Mouse (Mus musculus): ENCODE data around the gene Trit1. TPM values are rescaled to one million over a fixed set of nuclear protein-coding genes. Genes with fewer than 3 reads are reported as not detected.
"Not testable (repeated sequence)": the region's sequence is repeated elsewhere in the genome, so short reads cannot be mapped to it uniquely, and the experiment has no call there.

The Trit1 gene
- polyA plus RNA-seq, 2 experiments from 2014 or later, result 16.5 to 17.2 TPM

GRCm38 (mm10) chr4:122998537-122999262, 17.7 kb upstream of the Trit1 start:
- no peak for ATAC-seq

DNA sequence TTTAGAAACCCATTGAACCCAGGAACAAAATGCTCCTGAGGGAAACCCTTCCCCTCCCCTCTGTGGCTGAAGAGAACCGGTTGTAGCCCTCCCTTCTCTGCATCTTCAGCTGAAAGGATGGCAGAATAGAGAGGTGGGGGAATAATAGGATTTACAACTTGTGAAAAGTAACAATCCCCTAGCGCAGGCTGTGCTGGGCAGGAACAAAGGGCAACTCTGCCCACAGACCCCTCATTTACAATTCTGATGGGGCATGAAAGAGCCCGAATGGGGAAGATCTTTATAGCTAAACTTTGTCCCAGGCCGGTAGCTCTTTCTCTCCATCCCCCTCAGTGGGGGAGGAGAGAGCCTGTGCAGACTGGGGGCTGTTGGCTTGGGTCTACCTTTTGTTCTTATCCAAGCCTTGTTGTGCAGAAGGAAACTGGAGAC, 17.1 kb upstream of the Trit1 start:
- ATAC-seq, result no peak

- ATAC-seq, result no peak
Observed at GRCm38 (mm10) chr4:123000130-123000529, 16.3 kb upstream of the Trit1 start.

- no peak for ATAC-seq
Observed at GRCm38 (mm10) chr4:123000617-123001342, 15.6 kb upstream of the Trit1 start.

DNA sequence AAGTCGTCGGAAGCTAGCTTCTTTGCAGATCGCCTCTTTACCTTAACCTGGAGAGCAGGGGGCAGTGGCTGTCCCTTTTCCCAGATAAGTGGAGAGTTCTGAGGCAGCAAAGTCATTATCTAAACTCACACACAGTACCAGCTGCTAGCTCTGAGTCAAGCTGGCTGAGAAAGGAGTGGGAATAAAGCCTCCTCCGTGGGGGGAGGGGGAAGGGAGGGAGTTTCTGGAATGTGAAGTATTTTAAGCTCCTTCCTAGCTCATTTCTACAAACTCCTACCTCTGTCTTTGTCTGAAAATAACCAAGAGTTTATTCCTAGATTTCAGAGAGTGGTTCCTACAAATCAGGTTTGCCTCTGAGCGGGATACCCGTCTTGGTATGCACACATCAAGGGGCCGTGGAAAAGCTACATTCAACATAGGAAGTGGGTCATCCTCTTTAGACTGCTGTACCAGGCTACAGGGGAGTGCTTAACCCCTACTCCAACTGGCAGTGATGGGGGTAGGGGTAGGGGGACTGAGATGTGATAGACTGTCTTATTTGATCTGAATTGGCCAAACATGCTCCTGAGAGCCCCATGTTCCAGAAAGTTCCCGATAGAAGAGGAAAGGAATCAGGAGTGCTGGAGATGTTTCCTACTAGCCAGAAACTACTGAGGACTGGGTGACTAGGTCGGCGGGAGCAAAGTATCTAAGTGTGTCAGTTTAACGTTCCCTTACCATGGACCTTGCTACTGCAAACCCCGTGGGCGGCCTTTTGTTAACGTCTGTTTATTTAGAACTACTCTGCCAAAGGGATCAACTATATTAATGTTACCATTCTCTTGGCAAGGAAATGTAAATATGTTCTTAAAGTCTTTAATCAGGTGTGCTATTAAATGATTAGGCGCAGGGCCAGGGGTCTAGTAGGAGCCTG, 11.1 kb upstream of the Trit1 start:
- no peak for ATAC-seq

GRCm38 (mm10) chr4:123012501-123012900, 3.9 kb upstream of the Trit1 start:
- not testable (repeated sequence) for ATAC-seq

DNA sequence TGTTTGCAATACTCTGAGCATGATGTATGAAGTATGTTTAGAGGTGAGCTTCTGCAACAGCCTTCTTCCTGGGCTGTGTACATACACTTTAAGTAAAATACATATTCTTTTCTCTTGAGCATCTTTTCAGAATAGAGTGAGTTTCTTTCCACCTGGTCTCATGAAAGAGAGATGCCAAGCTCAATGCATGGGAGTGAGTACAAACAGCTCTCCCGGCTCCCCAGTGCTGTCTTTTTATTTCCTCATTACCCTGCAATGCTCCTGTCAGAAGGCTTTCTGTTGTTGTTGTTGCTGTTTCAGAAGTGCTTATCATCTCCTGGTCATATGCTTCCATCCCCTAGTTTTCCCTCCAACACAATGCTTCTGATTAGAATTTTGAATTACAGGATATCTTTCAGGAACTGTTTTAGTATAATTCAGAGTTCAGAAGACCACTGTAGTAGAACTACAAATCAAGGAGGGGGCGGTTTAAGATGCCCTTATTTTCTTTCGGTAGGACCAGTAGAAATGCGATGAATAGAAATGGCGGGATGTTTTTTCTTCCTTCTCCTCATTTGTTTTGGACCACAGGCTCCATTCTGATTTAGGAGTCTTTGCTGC, 3.0 kb upstream of the Trit1 start:
- ATAC-seq, result no peak

GRCm38 (mm10) chr4:123013949-123014406, 2.4 kb upstream of the Trit1 start:
- no peak for ATAC-seq

GRCm38 (mm10) chr4:123014501-123015282, 1.7 kb upstream of the Trit1 start:
- no peak for ATAC-seq

DNA sequence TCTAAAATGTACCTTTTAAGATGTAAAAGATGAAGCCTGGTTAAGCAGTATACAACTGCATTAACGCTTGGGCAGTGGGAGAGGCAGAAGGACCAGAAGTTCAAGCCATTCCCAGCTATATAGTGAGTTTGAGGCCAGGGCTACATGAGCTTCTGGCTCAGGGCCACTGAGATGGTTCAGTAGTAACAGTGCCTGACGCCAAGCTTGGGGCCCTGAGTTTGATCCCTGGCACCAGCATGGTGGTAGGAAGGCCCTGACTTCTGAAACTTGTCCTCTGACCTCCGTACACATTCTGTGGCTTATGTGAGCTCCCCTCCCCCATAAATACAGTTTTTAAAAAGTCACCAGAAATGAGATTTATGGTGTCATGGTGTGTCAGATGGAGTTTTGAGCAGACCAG, 5.2 kb downstream of the Trit1 start:
- ATAC-seq, result no peak

GRCm38 (mm10) chr4:123022896-123023295, 6.5 kb downstream of the Trit1 start:
- no peak for ATAC-seq

DNA sequence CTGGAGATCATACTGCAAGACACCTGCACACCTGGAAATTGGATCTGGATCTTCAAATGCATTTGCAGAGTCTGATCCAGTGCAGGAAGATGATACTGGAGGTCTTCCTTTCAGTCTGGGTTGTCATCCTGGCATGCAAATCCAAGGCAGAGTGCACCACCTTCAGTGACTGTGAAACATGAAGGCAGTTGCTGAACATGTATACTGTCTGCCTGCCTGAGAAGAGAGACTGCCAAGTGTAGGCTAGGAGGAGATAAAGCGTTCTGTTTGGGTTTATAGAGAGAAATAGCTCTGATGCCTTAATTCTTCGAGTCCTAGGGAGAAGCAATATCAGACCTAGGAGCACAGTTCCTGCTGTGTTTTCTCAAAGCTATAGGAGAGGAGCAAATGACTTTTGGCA, 9.0 kb downstream of the Trit1 start:
- ATAC-seq, result no peak

- ATAC-seq, result no peak
Observed at GRCm38 (mm10) chr4:123026161-123026560, 9.8 kb downstream of the Trit1 start.

- no peak for ATAC-seq
Observed at GRCm38 (mm10) chr4:123026597-123026996, 10.2 kb downstream of the Trit1 start.

DNA sequence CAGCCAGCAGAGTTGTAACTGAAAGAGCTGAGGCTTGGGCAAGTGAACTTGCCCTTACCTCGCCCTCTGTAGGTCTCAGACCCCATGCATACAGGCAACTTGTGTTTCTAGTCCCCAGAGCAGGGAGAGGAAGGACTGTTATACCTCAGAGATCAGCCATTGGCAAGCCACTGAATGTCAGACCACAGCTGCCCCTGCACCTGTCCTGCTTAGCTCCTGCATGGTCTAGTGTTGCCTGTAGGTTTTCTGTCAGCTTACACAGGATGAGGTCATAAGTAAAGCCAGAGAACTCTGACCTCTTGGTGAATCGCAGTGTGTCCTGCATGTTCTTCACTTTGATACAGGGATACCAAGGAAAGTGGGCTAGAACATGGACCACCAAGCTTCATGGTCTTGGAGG, 18.4 kb downstream of the Trit1 start:
- ATAC-seq, result no peak

GRCm38 (mm10) chr4:123035636-123036035, 19.2 kb downstream of the Trit1 start:
- ATAC-seq, result no peak

GRCm38 (mm10) chr4:123036710-123037109, 20.3 kb downstream of the Trit1 start:
- ATAC-seq, result no peak

GRCm38 (mm10) chr4:123041131-123041530, 24.7 kb downstream of the Trit1 start:
- ATAC-seq, result no peak

DNA sequence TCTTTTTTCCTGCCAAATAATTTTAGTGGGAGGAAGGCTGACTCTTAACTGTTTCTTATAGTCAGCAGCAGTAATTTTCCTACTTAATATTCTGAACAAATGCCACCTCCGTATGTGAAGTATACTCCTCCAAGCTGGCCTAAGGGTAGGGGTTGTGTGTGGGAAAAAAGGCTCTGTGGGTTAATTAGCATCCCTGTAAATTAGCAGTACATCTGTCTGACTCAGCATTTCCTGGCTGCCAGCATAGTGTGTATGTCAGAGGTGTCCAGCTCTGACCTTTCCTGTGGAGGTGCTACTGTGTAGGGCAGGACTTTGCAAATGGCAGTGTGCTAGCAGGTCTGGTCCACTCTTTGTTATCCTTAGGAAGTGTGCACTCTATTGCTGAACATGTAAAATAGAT, 27.5 kb downstream of the Trit1 start:
- no peak for ATAC-seq

DNA sequence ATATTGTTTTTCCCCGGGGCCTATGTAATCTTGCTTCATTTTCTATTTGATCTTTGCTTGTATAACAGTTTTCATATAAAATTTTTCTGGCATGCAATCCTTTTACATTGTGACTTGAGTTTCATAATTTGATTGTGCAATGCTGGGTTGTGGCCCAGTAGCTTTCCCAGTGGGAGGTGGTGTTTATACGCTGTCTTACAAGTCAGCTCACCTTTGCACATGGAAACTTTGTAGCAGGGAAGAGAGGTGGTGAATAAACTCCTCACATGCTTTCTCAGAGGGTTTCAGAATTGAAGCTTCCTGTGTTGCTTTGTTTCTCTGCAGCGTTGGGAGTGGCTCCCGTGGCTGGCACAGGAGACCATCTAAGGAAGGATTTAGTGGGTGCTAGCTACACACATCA, 28.4 kb downstream of the Trit1 start:
- no peak for ATAC-seq

- ATAC-seq, result no peak
Observed at GRCm38 (mm10) chr4:123046300-123046699, 29.9 kb downstream of the Trit1 start.

Data from activated CD4-positive, CD25-positive, alpha-beta regulatory T cell, adult 4 months (primary cell).